Mouse (Mus musculus) central nervous system, embryonic 14 days (tissue): ENCODE data around the gene Tulp1. TPM values are rescaled to one million over a fixed set of nuclear protein-coding genes. Genes with fewer than 3 reads are reported as not detected.

Experiments
- polyA plus RNA-seq: library from polyadenylated mRNA; depleted of rRNA; stranded (reverse); fragments of >200 nt; gene quantifications from 2 replicates; pipeline ENCODE4 v1.2.3, GENCODE M21; 2012; rRNA removed

Tulp1 gene
- polyA plus RNA-seq = 2.0 and 2.5 TPM in 2 replicates

GRCm38 (mm10) chr17:28365122-28365521 lies at the start of gene Tulp1:
Gene Tulp1, minus strand, starts transcription at chr17:28365222.

DNA sequence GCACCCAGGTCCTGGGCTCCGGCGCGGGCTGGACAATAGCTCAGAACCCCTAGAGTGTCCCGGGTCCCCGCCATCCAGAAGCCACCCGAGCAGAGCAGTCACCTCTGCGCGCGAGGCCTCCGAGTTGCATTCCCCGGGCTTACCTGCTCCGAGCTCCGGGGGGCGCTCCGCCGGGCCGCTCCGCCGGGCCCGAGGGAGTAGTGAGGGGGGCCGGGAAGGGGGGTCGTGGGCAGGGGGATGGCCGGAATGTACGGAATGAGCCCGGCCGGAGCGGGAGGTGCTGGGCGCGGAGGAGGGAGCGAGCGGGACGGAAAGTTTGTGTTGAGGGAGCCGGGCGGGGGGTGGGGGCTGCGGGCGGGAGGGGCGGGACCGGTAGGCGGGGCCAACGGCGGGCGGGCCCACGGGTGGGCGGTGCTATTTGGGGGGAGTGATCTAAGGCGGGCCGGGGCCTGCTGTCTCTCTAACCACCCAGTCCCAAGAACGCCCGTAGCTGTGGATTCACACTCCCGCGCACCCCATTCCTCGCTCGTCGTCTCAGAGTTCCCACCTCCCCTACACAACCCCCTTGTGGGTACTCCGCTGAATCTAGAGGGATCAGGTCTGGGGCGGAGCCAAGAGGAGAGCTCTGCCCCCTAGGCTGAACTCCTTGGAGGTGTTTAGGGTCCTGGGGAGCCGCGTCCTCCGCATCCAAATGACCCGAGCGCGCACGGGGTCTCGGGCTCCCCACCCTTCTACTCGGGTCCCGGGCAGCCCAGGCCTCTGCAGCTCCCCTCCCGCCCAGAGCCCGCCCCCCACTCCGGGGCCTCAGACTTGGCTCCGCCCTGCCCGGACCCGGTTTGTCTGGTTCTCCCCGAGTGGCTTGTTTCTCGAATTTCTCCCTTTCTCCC lies 14.3 kb downstream of the Tulp1 start, which contains the start of gene Tead3:
Tead3 (minus strand) TSS at position 352 of the 887 bp plus-strand sequence.

GRCm38 (mm10) chr17:28328366-28328928 lies 36.6 kb downstream of the Tulp1 start, which contains the start of gene Rpl10a:
Gene Rpl10a, plus strand, starts transcription at chr17:28328471.

DNA sequence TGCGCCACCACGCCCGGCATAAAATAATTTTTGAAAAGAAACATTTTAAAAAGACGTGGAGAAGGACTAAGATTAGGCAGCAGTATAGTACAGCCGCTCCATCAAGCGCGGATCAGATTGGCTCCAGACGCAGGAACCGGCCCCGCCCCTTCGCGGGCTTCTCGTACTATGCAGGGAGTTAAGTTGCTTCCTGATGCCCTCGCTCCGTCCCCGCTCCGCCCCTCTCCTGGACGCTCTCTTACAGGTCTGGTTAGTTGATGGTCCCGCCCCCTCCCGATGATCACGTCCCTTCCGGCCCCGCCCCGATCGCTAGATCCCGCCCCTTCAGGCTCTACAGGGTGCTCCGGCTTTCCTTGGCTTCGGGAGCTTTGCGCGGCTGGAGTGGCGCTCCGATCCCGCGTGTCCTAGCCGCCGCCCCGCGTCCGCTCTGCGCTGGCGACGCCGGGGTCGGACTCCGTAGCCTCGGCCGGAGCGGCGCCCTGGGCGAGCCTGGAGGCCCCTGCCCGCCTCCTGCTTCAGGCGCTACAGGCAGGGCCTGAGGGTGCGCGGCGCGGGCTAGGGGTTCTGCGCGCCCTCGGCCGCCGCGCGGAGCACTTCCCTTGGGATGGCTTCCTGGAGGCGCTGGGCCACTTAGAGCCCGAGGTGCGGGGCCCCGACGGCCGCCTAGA lies 51.7 kb downstream of the Tulp1 start, which contains the start of gene Fance:
Fance (plus strand) TSS at position 308 of the 668 bp plus-strand sequence.

Other genes starting within 250 kb of the Tulp1 start
- gene Scube3, start 223.1 kb downstream of the Tulp1 start, polyA plus RNA-seq = 19.3 and 25.1 TPM in 2 replicates
- gene Zfp523, start 188.1 kb downstream of the Tulp1 start, polyA plus RNA-seq = 111 and 117 TPM in 2 replicates
- gene Def6, start 157.4 kb downstream of the Tulp1 start, polyA plus RNA-seq = 6.7 and 9.6 TPM in 2 replicates
- 14.8 and 17.1 TPM in 2 replicates for gene Ppard, start 132.5 kb downstream of the Tulp1 start, polyA plus RNA-seq
- gene Fance, start 51.7 kb downstream of the Tulp1 start, polyA plus RNA-seq = 15.5 and 18.4 TPM in 2 replicates
- gene Rpl10a, start 36.8 kb downstream of the Tulp1 start, polyA plus RNA-seq = 2,677 and 2,789 TPM in 2 replicates
- 15.8 and 27.5 TPM in 2 replicates for gene Tead3, start 14.4 kb downstream of the Tulp1 start, polyA plus RNA-seq
- 33.4 and 37.2 TPM in 2 replicates for gene Fkbp5, start 152.3 kb upstream of the Tulp1 start, polyA plus RNA-seq
- 0.07 TPM in 1 of 2 replicates, not detected in the other for gene Armc12, start 165.6 kb upstream of the Tulp1 start, polyA plus RNA-seq
- not detected in 2 replicates for gene Clpsl2, start 184.2 kb upstream of the Tulp1 start, polyA plus RNA-seq
- not detected in 2 replicates for gene Clps, start 195.5 kb upstream of the Tulp1 start, polyA plus RNA-seq
- gene Lhfpl5, start 210.4 kb upstream of the Tulp1 start, polyA plus RNA-seq = 4.1 and 4.6 TPM in 2 replicates